Mouse (Mus musculus) cerebellum, adult 11 months (tissue): ENCODE data around the gene Sun5.

Experiments used
- DNase-seq: peaks from one replicate; pipeline ENCODE4 v3.0.0; 2022

Gene Sun5

DNA sequence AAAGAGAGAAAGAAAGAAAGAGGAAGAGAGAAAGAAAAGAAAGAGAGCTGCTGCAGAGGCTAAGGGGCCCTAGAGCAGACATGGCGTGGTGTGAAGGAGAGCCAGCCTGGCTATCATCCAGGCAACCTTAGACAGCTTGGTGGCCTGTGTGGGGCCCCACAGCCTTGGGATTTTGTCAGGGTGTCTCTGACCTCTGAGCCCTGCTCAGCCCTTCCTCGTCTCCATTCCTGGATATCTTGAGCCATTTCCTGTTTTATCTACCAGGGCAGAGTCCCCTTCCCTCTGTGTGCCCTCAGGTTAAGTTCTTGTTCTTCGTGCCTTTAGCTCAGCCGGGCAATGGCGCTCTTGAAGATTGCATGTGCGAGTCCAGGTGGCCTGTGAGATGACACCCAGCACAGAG is 62.0 kb downstream of the Sun5 start:
- DNase-seq, result no peak

DNA sequence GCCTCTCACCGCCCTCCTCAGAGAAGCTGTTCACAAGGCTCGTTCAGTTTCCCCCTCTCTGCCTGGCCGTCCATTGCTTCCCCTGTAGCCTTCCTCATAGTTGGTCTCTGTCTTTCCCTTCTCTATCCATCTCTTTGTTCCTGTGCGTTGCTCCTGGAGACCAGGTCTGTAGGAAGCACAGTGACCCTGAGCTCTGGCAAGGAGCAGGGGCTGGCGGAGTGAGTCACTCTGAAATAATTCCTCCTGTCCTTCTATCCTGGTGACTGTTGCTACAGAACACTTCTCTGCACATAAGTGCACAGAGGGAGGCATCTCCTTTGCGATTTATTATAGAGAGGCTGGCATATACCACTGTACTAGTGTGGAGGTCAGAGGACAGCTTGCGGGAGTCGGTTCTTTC is 62.7 kb downstream of the Sun5 start:
- no peak for DNase-seq

DNA sequence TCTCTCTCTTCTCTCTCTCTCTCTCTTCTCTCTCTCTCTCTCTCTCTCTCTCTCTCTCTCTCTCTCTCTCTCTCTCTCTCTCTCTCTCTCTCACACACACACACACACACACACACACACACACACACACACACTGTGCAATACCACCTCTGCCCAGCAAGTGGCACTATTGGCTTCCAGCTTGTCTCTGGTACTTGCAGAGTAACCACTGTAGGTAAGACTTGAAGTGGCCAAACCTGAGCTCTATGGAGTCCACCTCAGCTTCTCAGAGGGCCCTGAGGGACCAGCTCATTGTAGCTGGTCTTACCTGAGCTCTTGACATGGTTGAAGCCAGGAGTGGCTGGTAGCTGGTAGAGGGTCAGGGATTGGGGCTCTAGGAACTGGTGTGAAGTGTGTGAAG is 63.4 kb downstream of the Sun5 start:
- DNase-seq, result peak; percentile 72
